Mouse (Mus musculus): ENCODE measurements at regions not wholly inside any gene's neighbourhood (a gene's known extent, or its start where the extent isn't known, plus 50 kb on each side); places are given as distances from the start of the nearest gene placed in this dataset.

DNA sequence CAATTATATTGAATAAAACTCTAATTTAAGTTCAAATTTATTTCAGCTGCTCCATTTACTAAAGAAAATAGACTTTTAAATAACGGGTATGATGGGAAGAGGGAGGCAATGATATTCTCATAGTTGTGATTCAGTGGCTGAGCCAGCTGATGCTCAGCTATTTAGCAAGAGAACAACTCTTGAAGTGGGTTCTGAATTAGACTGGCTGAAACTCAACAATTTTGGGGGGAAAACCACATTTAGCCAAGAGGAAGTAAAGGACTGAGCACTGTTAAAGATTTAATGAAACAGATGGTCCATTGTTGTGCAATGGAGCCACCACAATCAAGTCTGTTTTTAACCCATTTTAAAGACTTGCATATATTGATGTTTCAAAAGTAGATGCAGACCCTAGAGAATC lies 1193.0 kb downstream of the D3Ertd751e start:
- DNase-seq (ENCODE audit: low spot score), result no peak

DNA sequence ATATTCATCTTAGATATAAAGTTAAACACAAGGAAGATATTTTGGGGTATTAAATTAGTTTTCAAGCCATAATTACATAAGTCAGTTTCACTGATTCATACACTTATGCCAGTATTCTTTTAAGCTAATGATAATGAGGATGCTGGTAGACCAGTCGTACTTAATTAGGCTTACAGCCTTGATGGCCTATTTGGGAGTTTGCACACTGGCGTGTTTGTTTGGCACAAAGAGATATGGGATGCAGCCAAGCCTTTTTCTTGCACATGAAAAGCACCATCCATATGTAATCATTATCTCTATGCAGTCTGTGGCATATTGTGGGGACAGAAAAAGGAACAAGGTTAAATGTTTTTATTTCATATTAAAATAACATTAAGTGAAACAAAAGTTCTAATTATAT lies 1234.7 kb downstream of the D3Ertd751e start:
- peak; percentile 29 for DNase-seq (ENCODE audit: low spot score)
